ENCODE assay signal across 11 mouse cellular contexts in genomic region chr11:58519756-58520155, GRCm38 (mm10). TPM values are rescaled to one million over a fixed set of nuclear protein-coding genes. Genes with fewer than 3 reads are reported as not detected.
DNase-seq lines count a peak whose midpoint lies in the region.
"Not testable (repeated sequence)": the region's sequence is repeated elsewhere in the genome, so short reads cannot be mapped to it uniquely, and the experiment has no call there.
"Had no signal": no experiment of that assay in that cellular context is flagged by ENCODE, and none has a peak within 500 bp of the region (broad histone marks: within the 10 kb centered on the region; RNA-seq: fewer than 3 reads in every experiment).

No protein-coding gene starts in this region.

- intact Hi-C loops in heart, postnatal 10 days (cut with DNase I) = not testable (repeated sequence)

- DNase-seq in cerebellum, adult 18-20 months = peak; percentile 19
- DNase-seq in gastrocnemius, adult 18-20 months (ENCODE audit: low spot score) = peak; percentile 25
- DNase-seq in heart, postnatal 10 days = peak; percentile 4 to 8
- DNase-seq in kidney, postnatal 25 days = peak; percentile 14 to 56
- DNase-seq in lung, adult 18-20 months = peak; percentile 1 to 15
- DNase-seq in right cerebral cortex, postnatal 10 days (ENCODE audit: low spot score in 2 of 2) = peak; percentile 30 to 43
- DNase-seq in thymus, postnatal 10 days (ENCODE audit: low spot score in 2 of 2) = peak; percentile 17 to 28

RNA-seq across cellular contexts. Expression of gene Olfr330, which starts 14.9 kb away (rescaled TPM):
- total RNA-seq in gastrocnemius, adult 18-20 months (2021) = not detected
- total RNA-seq in heart, postnatal 10 days (2021) = not detected
- total RNA-seq: left cerebral cortex, postnatal 36 days; monocyte, adult 5-6 weeks; neutrophil, adult 5-6 weeks had no signal

RNA-seq across cellular contexts. Expression of gene Olfr331, which starts 17.4 kb away (rescaled TPM):
- total RNA-seq in gastrocnemius, adult 18-20 months (2021) = not detected
- total RNA-seq in heart, postnatal 10 days (2021) = not detected
- total RNA-seq: forebrain, postnatal 0 days; left cerebral cortex, postnatal 36 days; monocyte, adult 5-6 weeks; neutrophil, adult 5-6 weeks had no signal

RNA-seq across cellular contexts. Expression of gene Olfr329-ps, which starts 26.5 kb away (rescaled TPM):
- total RNA-seq in gastrocnemius, adult 18-20 months (2021) = not detected
- total RNA-seq in heart, postnatal 10 days (2021) = not detected
- total RNA-seq: forebrain, postnatal 0 days; left cerebral cortex, postnatal 36 days; monocyte, adult 5-6 weeks; neutrophil, adult 5-6 weeks had no signal

RNA-seq across cellular contexts. Expression of gene Olfr332, which starts 27.4 kb away (rescaled TPM):
- total RNA-seq in gastrocnemius, adult 18-20 months (2021) = not detected
- not detected for total RNA-seq in heart, postnatal 10 days (2021)
- total RNA-seq: forebrain, postnatal 0 days; left cerebral cortex, postnatal 36 days; monocyte, adult 5-6 weeks; neutrophil, adult 5-6 weeks had no signal

RNA-seq across cellular contexts. Expression of gene Olfr328, which starts 35.7 kb away (rescaled TPM):
- not detected for total RNA-seq in gastrocnemius, adult 18-20 months (2021)
- total RNA-seq in heart, postnatal 10 days (2021) = under 1 TPM in 1 of 2 experiments, not detected in 1; 0.07 TPM
- total RNA-seq: forebrain, postnatal 0 days; monocyte, adult 5-6 weeks; neutrophil, adult 5-6 weeks had no signal

Comparison
In these comparisons a context has a peak if more than half of its experiments do, and no peak if none do; other contexts are left out.
1. Peak in every context shown above with its lines: DNase-seq.